Mouse (Mus musculus): ENCODE data around the gene Gm45716. TPM values are rescaled to one million over a fixed set of nuclear protein-coding genes. Genes with fewer than 3 reads are reported as not detected.

Gene Gm45716
- 6.3 and 7.3 TPM in 2 replicates for polyA plus RNA-seq (2014; fragmentation: Nextera tagmentation; extraction: Ambion mirVana)

GRCm38 (mm10) chr11:90187441-90187840, at the start of gene Gm45716:
Gene Gm45716, plus strand, starts transcription at chr11:90187683.
- Histone ChIP-seq H3K36me3 (ENCODE audit: control insufficient read depth, insufficient read depth, low read length) (no peaks in the 10 kb centered on the region), H3K4me1 (replicated peaks; ENCODE audit: control insufficient read depth, insufficient read depth, low read length) (no peaks in the 10 kb centered on the region), H3K9ac (ENCODE audit: low read depth, low read length) (no peak within 1 kb of the TSS), H3K4me2 (no peak within 1 kb of the TSS), H3K27me3 (replicated peaks; ENCODE audit: control insufficient read depth, insufficient read depth, low read length) (no peaks in the 10 kb centered on the region), H3K9me3 (ENCODE audit: control insufficient read depth, low read length) (no peaks in the 10 kb centered on the region), H3K27ac (ENCODE audit: low read depth, low read length) (no peak within 1 kb of the TSS), H3K4me3 (ENCODE audit: low read depth, low read length) (no peak within 1 kb of the TSS)
- WGBS: 86% methylated on average over 7 of the region's 7 CpGs
- no peak for DNase-seq (ENCODE audit: low spot score)
- no peak for ATAC-seq (replicated peaks; ENCODE audit: low FRiP score)

- no peaks in the 10 kb centered on the region for H3K27me3 ChIP-seq (replicated peaks; ENCODE audit: control insufficient read depth, insufficient read depth, low read length)
- no peak overlapping the region for H3K27ac ChIP-seq (ENCODE audit: low read depth, low read length)
- no peaks in the 10 kb centered on the region for H3K9me3 ChIP-seq (ENCODE audit: control insufficient read depth, low read length)
- no peak overlapping the region for H3K4me2 ChIP-seq
- no peak overlapping the region for H3K4me3 ChIP-seq (ENCODE audit: low read depth, low read length)
- DNase-seq (ENCODE audit: low spot score) (no peak), ATAC-seq (replicated peaks; ENCODE audit: low FRiP score) (no peak)
- WGBS: 57% methylated on average over 4 of the region's 4 CpGs
- H3K9ac ChIP-seq (ENCODE audit: low read depth, low read length): no peak overlapping the region
- H3K4me1 ChIP-seq (replicated peaks; ENCODE audit: control insufficient read depth, insufficient read depth, low read length): no peaks in the 10 kb centered on the region
- H3K36me3 ChIP-seq (ENCODE audit: control insufficient read depth, insufficient read depth, low read length): no peaks in the 10 kb centered on the region
Observed at GRCm38 (mm10) chr11:90142393-90142792, 45.1 kb upstream of the Gm45716 start.

GRCm38 (mm10) chr11:90142936-90143335, 44.5 kb upstream of the Gm45716 start:
- H3K36me3 ChIP-seq (ENCODE audit: control insufficient read depth, insufficient read depth, low read length): no peaks in the 10 kb centered on the region
- no peaks in the 10 kb centered on the region for H3K9me3 ChIP-seq (ENCODE audit: control insufficient read depth, low read length)
- no peak overlapping the region for H3K9ac ChIP-seq (ENCODE audit: low read depth, low read length)
- no peak overlapping the region for H3K4me2 ChIP-seq
- WGBS: 59% methylated on average over 4 of the region's 4 CpGs
- H3K4me1 ChIP-seq (replicated peaks; ENCODE audit: control insufficient read depth, insufficient read depth, low read length): no peaks in the 10 kb centered on the region
- DNase-seq (ENCODE audit: low spot score) (no peak), ATAC-seq (replicated peaks; ENCODE audit: low FRiP score) (no peak)
- no peak overlapping the region for H3K27ac ChIP-seq (ENCODE audit: low read depth, low read length)
- H3K4me3 ChIP-seq (ENCODE audit: low read depth, low read length): no peak overlapping the region
- H3K27me3 ChIP-seq (replicated peaks; ENCODE audit: control insufficient read depth, insufficient read depth, low read length): no peaks in the 10 kb centered on the region

GRCm38 (mm10) chr11:90146086-90146860, 41.2 kb upstream of the Gm45716 start:
- DNase-seq (ENCODE audit: low spot score) (no peak), ATAC-seq (replicated peaks; ENCODE audit: low FRiP score) (no peak)
- Histone ChIP-seq H3K4me2 (no peak overlapping the region), H3K36me3 (ENCODE audit: control insufficient read depth, insufficient read depth, low read length) (no peaks in the 10 kb centered on the region), H3K9ac (ENCODE audit: low read depth, low read length) (no peak overlapping the region), H3K27ac (ENCODE audit: low read depth, low read length) (no peak overlapping the region), H3K27me3 (replicated peaks; ENCODE audit: control insufficient read depth, insufficient read depth, low read length) (no peaks in the 10 kb centered on the region), H3K4me3 (ENCODE audit: low read depth, low read length) (no peak overlapping the region), H3K4me1 (replicated peaks; ENCODE audit: control insufficient read depth, insufficient read depth, low read length) (no peaks in the 10 kb centered on the region), H3K9me3 (ENCODE audit: control insufficient read depth, low read length) (no peaks in the 10 kb centered on the region)
- WGBS: 88% methylated on average over 17 of the region's 17 CpGs

GRCm38 (mm10) chr11:90155066-90155465, 32.4 kb upstream of the Gm45716 start:
- no peaks in the 10 kb centered on the region for H3K36me3 ChIP-seq (ENCODE audit: control insufficient read depth, insufficient read depth, low read length)
- H3K27me3 ChIP-seq (replicated peaks; ENCODE audit: control insufficient read depth, insufficient read depth, low read length): no peaks in the 10 kb centered on the region
- no peak overlapping the region for H3K4me2 ChIP-seq
- no peak overlapping the region for H3K4me3 ChIP-seq (ENCODE audit: low read depth, low read length)
- no peak overlapping the region for H3K27ac ChIP-seq (ENCODE audit: low read depth, low read length)
- no peak for ATAC-seq (replicated peaks; ENCODE audit: low FRiP score)
- H3K9ac ChIP-seq (ENCODE audit: low read depth, low read length): no peak overlapping the region
- no peaks in the 10 kb centered on the region for H3K4me1 ChIP-seq (replicated peaks; ENCODE audit: control insufficient read depth, insufficient read depth, low read length)
- WGBS: 60% methylated on average over 5 of the region's 5 CpGs
- no peak for DNase-seq (ENCODE audit: low spot score)
- H3K9me3 ChIP-seq (ENCODE audit: control insufficient read depth, low read length): no peaks in the 10 kb centered on the region

- 26% methylated on average over 2 of the region's 2 CpGs for WGBS
- no peak for ATAC-seq (replicated peaks; ENCODE audit: low FRiP score)
- no peak overlapping the region for H3K27ac ChIP-seq (ENCODE audit: low read depth, low read length)
Observed at GRCm38 (mm10) chr11:90155466-90155865, 32.0 kb upstream of the Gm45716 start.

GRCm38 (mm10) chr11:90167771-90168170, 19.7 kb upstream of the Gm45716 start:
- Histone ChIP-seq H3K4me3 (ENCODE audit: low read depth, low read length) (no peak overlapping the region), H3K4me1 (replicated peaks; ENCODE audit: control insufficient read depth, insufficient read depth, low read length) (no peaks in the 10 kb centered on the region), H3K9ac (ENCODE audit: low read depth, low read length) (no peak overlapping the region), H3K4me2 (no peak overlapping the region), H3K9me3 (ENCODE audit: control insufficient read depth, low read length) (no peaks in the 10 kb centered on the region), H3K27me3 (replicated peaks; ENCODE audit: control insufficient read depth, insufficient read depth, low read length) (no peaks in the 10 kb centered on the region), H3K27ac (ENCODE audit: low read depth, low read length) (no peak overlapping the region), H3K36me3 (ENCODE audit: control insufficient read depth, insufficient read depth, low read length) (no peaks in the 10 kb centered on the region)
- no peak for ATAC-seq (replicated peaks; ENCODE audit: low FRiP score)
- WGBS: 8% methylated on average over 6 of the region's 6 CpGs
- DNase-seq (ENCODE audit: low spot score): no peak

More at GRCm38 (mm10) chr11:90155466-90155865, 32.0 kb upstream of the Gm45716 start:
- DNase-seq (ENCODE audit: low spot score): no peak
- H3K4me3 ChIP-seq (ENCODE audit: low read depth, low read length): no peak overlapping the region
- H3K9me3 ChIP-seq (ENCODE audit: control insufficient read depth, low read length): no peaks in the 10 kb centered on the region
- no peak overlapping the region for H3K4me2 ChIP-seq
- no peaks in the 10 kb centered on the region for H3K36me3 ChIP-seq (ENCODE audit: control insufficient read depth, insufficient read depth, low read length)
- no peaks in the 10 kb centered on the region for H3K27me3 ChIP-seq (replicated peaks; ENCODE audit: control insufficient read depth, insufficient read depth, low read length)
- H3K9ac ChIP-seq (ENCODE audit: low read depth, low read length): no peak overlapping the region
- no peaks in the 10 kb centered on the region for H3K4me1 ChIP-seq (replicated peaks; ENCODE audit: control insufficient read depth, insufficient read depth, low read length)

GRCm38 (mm10) chr11:90168338-90169065, 19.0 kb upstream of the Gm45716 start:
- Histone ChIP-seq H3K4me2 (no peak overlapping the region), H3K27ac (ENCODE audit: low read depth, low read length) (no peak overlapping the region), H3K9me3 (ENCODE audit: control insufficient read depth, low read length) (no peaks in the 10 kb centered on the region), H3K27me3 (replicated peaks; ENCODE audit: control insufficient read depth, insufficient read depth, low read length) (no peaks in the 10 kb centered on the region), H3K36me3 (ENCODE audit: control insufficient read depth, insufficient read depth, low read length) (no peaks in the 10 kb centered on the region), H3K4me1 (replicated peaks; ENCODE audit: control insufficient read depth, insufficient read depth, low read length) (no peaks in the 10 kb centered on the region), H3K4me3 (ENCODE audit: low read depth, low read length) (no peak overlapping the region), H3K9ac (ENCODE audit: low read depth, low read length) (no peak overlapping the region)
- DNase-seq (ENCODE audit: low spot score) (no peak), ATAC-seq (replicated peaks; ENCODE audit: low FRiP score) (no peak)
- WGBS: 79% methylated on average over 10 of the region's 10 CpGs
